Mouse (Mus musculus): Measurements from ENCODE around the gene Grm7. TPM values are rescaled to one million over a fixed set of nuclear protein-coding genes. Genes with fewer than 3 reads are reported as not detected.

Grm7 gene
- polyA plus RNA-seq, 1 experiment from 2014 or later, result 53.9 TPM

DNA sequence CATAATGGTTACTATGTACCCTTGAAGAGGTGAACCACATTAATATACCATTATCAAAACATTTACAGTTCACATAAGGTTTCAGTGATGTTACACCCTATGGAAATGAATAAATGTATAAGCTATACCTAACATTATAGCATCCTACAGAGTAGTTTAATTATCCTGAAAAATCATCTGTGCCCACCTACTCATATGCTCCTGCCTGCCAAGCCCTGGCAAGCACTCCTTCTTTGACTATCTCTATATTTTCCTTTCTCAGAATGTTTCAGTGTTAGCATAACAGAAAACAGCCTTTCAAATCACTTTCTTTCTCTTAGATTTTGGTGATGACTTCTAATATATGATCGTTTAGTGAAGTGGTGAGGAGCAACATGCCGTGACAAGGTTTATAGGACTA is 147.3 kb downstream of the Grm7 start:
- Histone ChIP-seq H3K4me2 (ENCODE audit: low read depth, low read length) (no peak overlapping the region), H3K27ac (ENCODE audit: low read depth, low read length) (no peak overlapping the region), H3K27me3 (ENCODE audit: control insufficient read depth, insufficient read depth, low read length) (no peaks in the 10 kb centered on the region), H3K4me1 (ENCODE audit: control insufficient read depth, insufficient read depth, low read length) (no peaks in the 10 kb centered on the region), H3K36me3 (ENCODE audit: control insufficient read depth, insufficient read depth, low read length) (no peaks in the 10 kb centered on the region), H3K9me3 (ENCODE audit: control insufficient read depth, low read length) (no peaks in the 10 kb centered on the region), H3K9ac (replicated peaks; ENCODE audit: low read depth, low read length) (no peak overlapping the region), H3K4me3 (ENCODE audit: low read depth, low read length) (no peak overlapping the region)
- 89% methylated on average over 2 of the region's 2 CpGs for WGBS
- no peak for ATAC-seq (ENCODE audit: low read depth)

DNA sequence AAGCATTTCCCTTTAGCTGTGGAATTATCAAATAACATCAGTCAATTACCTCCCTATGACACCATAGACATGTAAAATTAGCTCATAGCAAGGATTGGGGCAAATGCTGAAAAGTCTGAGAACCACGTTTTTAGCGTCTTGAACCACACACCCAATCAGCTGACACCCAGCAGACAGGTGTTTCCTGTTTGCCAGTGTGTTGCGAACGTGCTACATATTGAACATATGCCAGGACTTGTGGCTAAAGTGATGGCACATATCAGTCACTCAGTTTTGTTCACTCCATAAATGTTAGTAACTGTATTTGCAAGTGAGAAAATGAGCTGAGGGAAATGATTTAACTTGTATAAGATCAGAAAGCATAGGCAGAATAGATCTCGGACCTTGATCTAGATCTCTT is 162.1 kb downstream of the Grm7 start:
- no peak for ATAC-seq (ENCODE audit: low read depth)
- Histone ChIP-seq H3K4me2 (ENCODE audit: low read depth, low read length) (no peak overlapping the region), H3K4me3 (ENCODE audit: low read depth, low read length) (no peak overlapping the region), H3K4me1 (ENCODE audit: control insufficient read depth, insufficient read depth, low read length) (no peaks in the 10 kb centered on the region), H3K36me3 (ENCODE audit: control insufficient read depth, insufficient read depth, low read length) (no peaks in the 10 kb centered on the region), H3K9ac (replicated peaks; ENCODE audit: low read depth, low read length) (no peak overlapping the region), H3K9me3 (ENCODE audit: control insufficient read depth, low read length) (no peaks in the 10 kb centered on the region), H3K27me3 (ENCODE audit: control insufficient read depth, insufficient read depth, low read length) (no peaks in the 10 kb centered on the region), H3K27ac (ENCODE audit: low read depth, low read length) (no peak overlapping the region)
- 81% methylated on average over 5 of the region's 5 CpGs for whole genome bisulfite sequencing

DNA sequence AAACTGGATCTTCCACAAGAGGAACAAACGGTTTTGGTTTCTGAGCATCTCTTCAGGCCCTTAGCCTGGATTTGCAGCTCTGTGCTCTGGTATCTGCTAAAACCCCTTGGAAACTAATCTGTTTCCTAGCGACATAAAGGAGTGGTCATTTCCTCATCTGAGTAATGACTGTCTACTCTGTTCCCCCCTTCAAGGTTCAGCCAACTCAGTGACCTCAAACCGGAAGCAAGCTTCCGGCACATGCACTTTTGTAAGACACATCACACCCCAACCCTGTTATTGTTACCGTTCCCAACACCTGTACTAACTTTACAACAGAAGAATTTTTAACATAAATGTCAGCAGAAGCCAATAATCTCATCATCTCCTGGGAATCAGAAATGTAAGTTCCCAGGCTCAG is 166.8 kb downstream of the Grm7 start:
- ATAC-seq (ENCODE audit: low read depth), result no peak
- Histone ChIP-seq H3K9ac (replicated peaks; ENCODE audit: low read depth, low read length) (no peak overlapping the region), H3K9me3 (ENCODE audit: control insufficient read depth, low read length) (no peaks in the 10 kb centered on the region), H3K4me2 (ENCODE audit: low read depth, low read length) (no peak overlapping the region), H3K36me3 (ENCODE audit: control insufficient read depth, insufficient read depth, low read length) (no peaks in the 10 kb centered on the region), H3K27me3 (ENCODE audit: control insufficient read depth, insufficient read depth, low read length) (no peaks in the 10 kb centered on the region), H3K4me1 (ENCODE audit: control insufficient read depth, insufficient read depth, low read length) (no peaks in the 10 kb centered on the region), H3K27ac (ENCODE audit: low read depth, low read length) (no peak overlapping the region), H3K4me3 (ENCODE audit: low read depth, low read length) (no peak overlapping the region)
- WGBS, result 82% methylated on average over 5 of the region's 5 CpGs

DNA sequence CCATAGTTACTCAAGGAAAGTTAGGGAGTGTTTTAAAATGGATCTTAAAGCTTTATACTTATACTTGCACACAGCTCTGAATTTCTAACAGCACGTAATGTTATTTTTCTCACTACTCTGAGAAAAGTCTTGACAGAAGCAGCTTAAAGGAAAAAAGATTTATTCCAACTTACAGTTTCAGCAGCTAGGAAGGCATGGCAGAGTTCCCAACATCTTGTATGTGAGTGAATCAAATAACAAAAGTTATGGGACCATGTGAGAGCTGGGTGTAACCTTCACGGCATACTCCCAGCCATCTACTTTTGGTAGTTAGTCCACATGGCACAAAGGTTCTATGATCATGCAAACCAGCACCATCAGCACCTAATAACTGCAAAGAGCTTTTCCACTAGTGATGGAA is 172.9 kb downstream of the Grm7 start:
- 81% methylated on average over 2 of the region's 2 CpGs for WGBS
- H3K4me3 ChIP-seq (ENCODE audit: low read depth, low read length), result no peak overlapping the region
- no peaks in the 10 kb centered on the region for H3K36me3 ChIP-seq (ENCODE audit: control insufficient read depth, insufficient read depth, low read length)
- ATAC-seq (ENCODE audit: low read depth), result no peak
- no peak overlapping the region for H3K4me2 ChIP-seq (ENCODE audit: low read depth, low read length)
- H3K27me3 ChIP-seq (ENCODE audit: control insufficient read depth, insufficient read depth, low read length), result no peaks in the 10 kb centered on the region
- no peak overlapping the region for H3K9ac ChIP-seq (replicated peaks; ENCODE audit: low read depth, low read length)
- no peaks in the 10 kb centered on the region for H3K9me3 ChIP-seq (ENCODE audit: control insufficient read depth, low read length)
- no peaks in the 10 kb centered on the region for H3K4me1 ChIP-seq (ENCODE audit: control insufficient read depth, insufficient read depth, low read length)
- no peak overlapping the region for H3K27ac ChIP-seq (ENCODE audit: low read depth, low read length)

DNA sequence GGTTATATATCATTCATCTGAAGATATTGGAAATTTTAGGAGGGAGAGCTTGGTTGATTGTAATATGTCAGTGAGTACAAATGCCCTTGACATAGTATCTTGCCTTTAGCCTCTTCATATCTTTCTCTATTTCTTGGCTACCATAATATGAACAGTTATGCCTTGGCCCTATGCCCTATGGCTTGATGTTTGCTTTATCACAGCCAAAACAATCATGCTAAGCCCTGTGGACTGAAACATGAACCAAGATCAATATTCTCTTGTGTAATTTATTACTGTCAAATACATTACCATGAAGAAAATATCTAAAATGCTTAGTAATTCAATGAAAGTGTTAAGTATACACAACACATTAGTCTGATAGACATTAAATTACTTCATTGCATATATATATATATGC is 222.9 kb downstream of the Grm7 start:
- H3K9ac ChIP-seq (replicated peaks; ENCODE audit: low read depth, low read length), result no peak overlapping the region
- H3K27ac ChIP-seq (ENCODE audit: low read depth, low read length), result no peak overlapping the region
- no peaks in the 10 kb centered on the region for H3K9me3 ChIP-seq (ENCODE audit: control insufficient read depth, low read length)
- H3K4me1 ChIP-seq (ENCODE audit: control insufficient read depth, insufficient read depth, low read length), result no peaks in the 10 kb centered on the region
- no peaks in the 10 kb centered on the region for H3K27me3 ChIP-seq (ENCODE audit: control insufficient read depth, insufficient read depth, low read length)
- no peaks in the 10 kb centered on the region for H3K36me3 ChIP-seq (ENCODE audit: control insufficient read depth, insufficient read depth, low read length)
- no peak overlapping the region for H3K4me2 ChIP-seq (ENCODE audit: low read depth, low read length)
- no peak for ATAC-seq (ENCODE audit: low read depth)
- no peak overlapping the region for H3K4me3 ChIP-seq (ENCODE audit: low read depth, low read length)

DNA sequence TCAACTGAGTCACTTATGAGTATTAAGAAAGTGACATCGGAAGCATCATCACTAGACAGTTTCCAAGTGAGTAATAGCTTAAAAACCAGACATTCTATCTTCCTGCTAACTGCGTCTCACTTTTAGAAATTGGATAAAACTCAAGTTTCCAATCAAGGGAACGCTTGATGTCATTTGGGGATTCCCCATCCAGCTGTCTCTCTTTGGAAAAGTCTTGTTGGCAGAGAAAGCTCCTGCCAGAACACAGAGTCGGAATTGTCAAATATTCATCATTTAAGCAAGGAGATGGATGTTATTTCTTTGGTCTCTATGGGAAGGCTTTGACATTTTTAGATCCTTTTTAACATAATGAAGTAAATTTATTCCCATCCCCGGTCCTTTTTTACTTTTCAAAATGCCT is 336.6 kb downstream of the Grm7 start:
- Histone ChIP-seq H3K36me3 (ENCODE audit: control insufficient read depth, insufficient read depth, low read length) (no peaks in the 10 kb centered on the region), H3K4me3 (ENCODE audit: low read depth, low read length) (no peak overlapping the region), H3K9me3 (ENCODE audit: control insufficient read depth, low read length) (no peaks in the 10 kb centered on the region), H3K4me1 (ENCODE audit: control insufficient read depth, insufficient read depth, low read length) (no peaks in the 10 kb centered on the region), H3K27me3 (ENCODE audit: control insufficient read depth, insufficient read depth, low read length) (no peaks in the 10 kb centered on the region), H3K9ac (replicated peaks; ENCODE audit: low read depth, low read length) (no peak overlapping the region), H3K27ac (ENCODE audit: low read depth, low read length) (no peak overlapping the region), H3K4me2 (ENCODE audit: low read depth, low read length) (no peak overlapping the region)
- no peak for ATAC-seq (ENCODE audit: low read depth)
- 81% methylated on average over 5 of the region's 5 CpGs for WGBS

DNA sequence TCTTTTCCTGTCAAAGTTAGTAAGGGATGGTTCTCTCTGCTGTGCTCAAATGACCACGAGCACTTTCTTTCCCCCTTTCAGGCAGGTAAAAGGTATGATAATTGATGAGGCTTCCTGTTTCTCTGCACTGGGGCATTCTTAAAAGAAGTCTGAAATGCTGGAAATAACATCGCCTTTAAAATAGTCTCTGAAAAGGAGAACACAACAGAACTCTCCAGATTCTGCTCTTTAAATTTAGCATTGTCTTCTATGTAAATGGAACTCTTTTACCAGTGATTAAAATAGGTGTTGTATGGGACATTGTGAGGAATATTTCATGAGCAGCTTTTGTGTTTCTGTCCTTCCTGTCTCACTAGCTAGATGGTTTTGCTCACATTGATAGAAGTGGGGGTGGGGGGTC is 393.7 kb downstream of the Grm7 start:
- Histone ChIP-seq H3K27ac (ENCODE audit: low read depth, low read length) (no peak overlapping the region), H3K4me1 (ENCODE audit: control insufficient read depth, insufficient read depth, low read length) (no peaks in the 10 kb centered on the region), H3K4me3 (ENCODE audit: low read depth, low read length) (no peak overlapping the region), H3K9ac (replicated peaks; ENCODE audit: low read depth, low read length) (no peak overlapping the region), H3K9me3 (ENCODE audit: control insufficient read depth, low read length) (no peaks in the 10 kb centered on the region), H3K27me3 (ENCODE audit: control insufficient read depth, insufficient read depth, low read length) (no peaks in the 10 kb centered on the region), H3K4me2 (ENCODE audit: low read depth, low read length) (no peak overlapping the region), H3K36me3 (ENCODE audit: control insufficient read depth, insufficient read depth, low read length) (no peaks in the 10 kb centered on the region)
- no peak for ATAC-seq (ENCODE audit: low read depth)
- 50% methylated on average over 2 of the region's 2 CpGs for WGBS

DNA sequence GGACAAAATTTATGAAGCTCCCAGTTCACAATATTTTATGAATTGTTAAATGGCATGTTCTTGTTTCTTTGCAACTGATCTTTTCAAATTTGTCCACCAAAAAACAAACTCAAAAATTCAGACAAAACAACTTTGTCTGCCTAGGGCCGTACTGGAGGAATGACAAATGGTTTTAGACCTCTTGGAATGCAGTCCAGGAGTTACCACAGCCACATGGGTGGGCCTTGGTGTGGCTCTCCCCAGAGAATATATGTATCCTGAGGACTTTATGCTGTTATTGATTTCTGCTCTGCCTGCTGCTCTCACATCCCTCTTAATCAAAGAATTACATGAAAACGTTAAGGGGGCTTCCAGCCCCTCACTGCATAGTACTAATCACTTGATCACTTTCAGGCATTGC is 400.5 kb downstream of the Grm7 start:
- no peak for ATAC-seq (ENCODE audit: low read depth)
- H3K4me3 ChIP-seq (ENCODE audit: low read depth, low read length), result no peak overlapping the region
- 62% methylated on average over 2 of the region's 2 CpGs for WGBS
- no peaks in the 10 kb centered on the region for H3K36me3 ChIP-seq (ENCODE audit: control insufficient read depth, insufficient read depth, low read length)
- no peak overlapping the region for H3K4me2 ChIP-seq (ENCODE audit: low read depth, low read length)
- H3K27me3 ChIP-seq (ENCODE audit: control insufficient read depth, insufficient read depth, low read length), result no peaks in the 10 kb centered on the region
- no peak overlapping the region for H3K9ac ChIP-seq (replicated peaks; ENCODE audit: low read depth, low read length)
- H3K4me1 ChIP-seq (ENCODE audit: control insufficient read depth, insufficient read depth, low read length), result no peaks in the 10 kb centered on the region
- no peaks in the 10 kb centered on the region for H3K9me3 ChIP-seq (ENCODE audit: control insufficient read depth, low read length)
- H3K27ac ChIP-seq (ENCODE audit: low read depth, low read length), result no peak overlapping the region

DNA sequence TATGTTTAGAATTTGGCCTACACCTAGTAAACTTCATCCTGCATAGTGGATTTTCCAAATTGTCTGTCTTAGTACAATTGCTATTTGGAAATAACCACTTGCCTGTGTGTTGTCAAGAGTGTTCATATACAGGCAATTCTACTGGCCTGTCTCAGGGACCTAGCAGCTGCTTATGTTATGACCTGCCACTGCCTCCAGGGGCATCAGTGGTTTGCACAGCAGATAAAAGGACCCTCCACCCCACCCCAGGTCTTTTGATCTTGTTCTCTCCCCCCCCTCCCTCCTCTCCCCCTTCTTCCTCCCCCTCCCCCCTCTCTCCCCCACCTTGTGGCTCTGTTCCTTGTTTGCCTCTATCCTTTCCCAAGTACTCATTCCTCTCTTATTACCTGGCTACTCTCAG is 403.9 kb downstream of the Grm7 start:
- Histone ChIP-seq H3K27ac (ENCODE audit: low read depth, low read length) (no peak overlapping the region), H3K4me1 (ENCODE audit: control insufficient read depth, insufficient read depth, low read length) (no peaks in the 10 kb centered on the region), H3K9ac (replicated peaks; ENCODE audit: low read depth, low read length) (no peak overlapping the region), H3K9me3 (ENCODE audit: control insufficient read depth, low read length) (no peaks in the 10 kb centered on the region), H3K4me3 (ENCODE audit: low read depth, low read length) (no peak overlapping the region), H3K36me3 (ENCODE audit: control insufficient read depth, insufficient read depth, low read length) (no peaks in the 10 kb centered on the region), H3K4me2 (ENCODE audit: low read depth, low read length) (no peak overlapping the region), H3K27me3 (ENCODE audit: control insufficient read depth, insufficient read depth, low read length) (no peaks in the 10 kb centered on the region)
- ATAC-seq (ENCODE audit: low read depth), result no peak
